Mouse (Mus musculus): ENCODE data around the gene Ksr2.
A peak's percentile ranks its signal among the peaks of the same experiment; 100 is the strongest.
"Not testable (repeated sequence)": the region's sequence is repeated elsewhere in the genome, so short reads cannot be mapped to it uniquely, and the experiment has no call there.

The Ksr2 gene

DNA sequence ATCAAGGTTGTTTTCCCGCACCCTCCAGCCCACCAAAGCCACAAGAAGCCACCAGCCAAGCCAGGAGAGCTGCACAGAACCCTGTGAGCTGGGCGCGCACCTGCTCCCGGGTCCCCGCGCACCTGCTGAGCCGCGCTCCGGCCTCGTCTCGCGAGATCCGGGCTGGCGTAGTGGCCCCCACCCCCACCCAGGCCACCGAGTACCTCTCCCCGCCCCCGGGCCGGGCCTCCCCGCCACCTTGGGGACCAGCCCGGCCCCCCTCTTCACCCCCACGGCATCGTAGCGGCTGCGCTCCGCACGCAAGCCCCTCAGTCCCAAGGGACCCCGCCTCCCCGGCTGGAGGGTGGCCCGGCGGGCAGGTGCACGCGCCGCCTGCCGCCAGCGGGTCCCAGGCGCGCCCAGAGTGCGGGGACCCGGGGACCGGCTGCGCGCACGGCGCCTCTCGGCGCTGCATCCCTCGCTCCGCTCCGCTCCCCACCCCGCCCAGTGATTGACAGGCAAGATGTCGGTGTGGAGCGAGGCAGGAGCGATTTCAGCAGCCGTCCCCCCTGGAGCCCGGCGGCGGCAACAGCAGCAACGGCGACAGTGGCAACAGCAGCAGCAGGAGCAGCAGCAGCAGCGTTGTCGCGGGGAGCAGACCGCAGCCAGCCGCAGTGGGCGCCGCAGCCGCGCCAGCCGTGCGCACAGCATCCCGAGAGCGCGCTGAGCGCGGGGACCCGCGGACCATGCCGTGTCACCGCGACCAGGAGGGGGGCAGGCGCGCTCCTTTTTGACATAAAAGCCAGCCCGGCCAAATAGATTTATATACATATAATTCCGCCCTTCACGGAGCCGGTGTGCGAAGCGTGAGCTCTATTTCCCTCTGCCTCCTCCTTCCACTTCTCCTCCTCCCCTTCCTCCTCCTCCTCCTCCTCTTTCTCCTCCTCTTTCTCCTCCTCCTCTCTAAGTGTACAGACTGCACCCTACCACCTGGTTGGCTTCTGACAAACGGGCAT, at the start of gene Ksr2:
Gene Ksr2, plus strand, starts transcription at position 494 of the 995 bp plus-strand sequence.
- peak; percentile 86 for DNase-seq (ENCODE audit: low read depth, low spot score)

DNA sequence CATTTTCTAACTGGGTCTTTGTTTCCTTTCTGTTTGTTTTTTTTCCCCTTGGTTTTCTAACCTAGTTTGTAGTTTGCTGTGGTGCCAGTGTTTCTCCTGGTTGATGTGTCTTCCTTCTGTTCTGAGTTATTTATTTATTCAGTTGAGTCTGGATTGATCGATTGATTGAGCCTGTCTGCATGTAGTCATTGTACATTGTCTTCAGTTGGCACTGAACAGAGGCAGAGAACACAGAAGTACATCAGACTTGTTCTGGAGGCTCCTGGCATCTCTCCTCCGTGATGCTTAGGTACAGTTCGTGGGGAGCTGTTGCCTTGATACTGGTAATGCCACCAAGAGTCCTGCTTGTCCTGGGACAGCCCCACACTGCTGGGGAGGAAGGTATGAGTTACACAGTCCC, 49.0 kb upstream of the Ksr2 start:
- no peak for DNase-seq (ENCODE audit: low read depth, low spot score)

DNA sequence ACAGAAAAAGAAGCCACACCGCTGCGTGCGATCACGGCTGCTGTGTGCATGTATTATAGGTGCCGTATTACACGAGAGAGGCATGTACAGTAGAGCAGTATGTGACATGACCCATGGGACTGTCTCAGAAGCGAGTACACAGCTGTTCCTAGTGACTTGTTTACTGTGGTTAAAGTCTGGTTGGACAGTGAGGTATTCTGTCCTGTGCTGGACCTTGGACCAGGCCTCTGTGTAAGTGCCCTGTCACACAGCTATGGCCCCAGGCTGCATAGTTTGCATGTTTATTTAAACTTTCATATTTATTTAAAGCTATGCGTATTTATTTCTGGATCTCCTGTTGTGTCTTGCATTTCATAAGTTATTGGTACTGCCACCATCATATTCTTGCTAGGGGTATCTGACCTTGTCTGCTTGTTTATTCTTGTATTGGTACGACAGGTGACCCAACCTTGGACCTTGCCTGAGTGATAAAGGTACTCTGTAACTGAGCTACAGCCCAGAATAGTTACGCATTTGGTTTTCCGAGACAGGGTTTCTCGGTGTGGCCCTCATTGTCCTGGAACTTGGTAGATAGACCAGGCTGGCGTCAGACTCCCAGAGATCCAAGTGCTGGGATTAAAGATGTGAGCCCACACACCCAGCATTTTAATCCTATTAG, 47.8 kb upstream of the Ksr2 start:
- DNase-seq (ENCODE audit: low read depth, low spot score) = no peak

DNA sequence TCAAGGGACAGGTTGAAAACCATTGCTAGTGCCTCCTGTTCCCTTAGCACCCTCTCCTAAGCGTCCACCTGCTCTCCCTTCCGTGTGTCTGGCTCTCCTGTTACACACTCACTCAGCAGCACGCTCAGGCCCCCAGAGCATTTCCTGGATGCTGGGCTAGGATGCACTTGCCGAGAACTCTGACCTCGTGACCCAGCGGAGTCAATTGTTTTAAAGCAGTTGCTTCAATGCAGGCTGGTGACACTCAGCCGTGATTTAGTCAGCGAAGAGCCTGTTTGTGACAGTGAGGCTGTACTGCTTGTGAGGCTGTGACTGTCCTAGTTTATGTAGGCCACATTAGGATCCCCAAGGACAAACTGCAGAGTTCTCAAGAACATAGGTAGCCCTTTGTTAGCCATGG, 46.6 kb upstream of the Ksr2 start:
- no peak for DNase-seq (ENCODE audit: low read depth, low spot score)

DNA sequence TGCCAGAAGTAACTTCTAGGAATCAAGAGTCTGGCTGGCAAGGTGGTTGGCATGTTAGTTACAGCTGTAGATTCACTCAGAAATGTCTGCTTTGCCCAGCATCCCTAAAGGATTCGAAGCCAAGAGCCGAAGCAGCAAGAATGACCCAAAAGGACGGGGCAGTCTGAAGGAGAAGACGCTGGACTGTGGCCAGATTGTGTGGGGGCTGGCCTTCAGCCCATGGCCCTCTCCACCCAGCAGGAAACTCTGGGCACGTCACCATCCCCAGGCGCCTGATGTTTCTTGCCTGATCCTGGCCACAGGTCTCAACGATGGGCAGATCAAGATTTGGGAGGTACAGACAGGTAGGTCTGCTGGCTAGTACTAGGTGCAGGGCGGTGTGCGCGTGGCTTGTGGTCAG, 43.2 kb upstream of the Ksr2 start:
- DNase-seq (ENCODE audit: low read depth, low spot score) = no peak

DNA sequence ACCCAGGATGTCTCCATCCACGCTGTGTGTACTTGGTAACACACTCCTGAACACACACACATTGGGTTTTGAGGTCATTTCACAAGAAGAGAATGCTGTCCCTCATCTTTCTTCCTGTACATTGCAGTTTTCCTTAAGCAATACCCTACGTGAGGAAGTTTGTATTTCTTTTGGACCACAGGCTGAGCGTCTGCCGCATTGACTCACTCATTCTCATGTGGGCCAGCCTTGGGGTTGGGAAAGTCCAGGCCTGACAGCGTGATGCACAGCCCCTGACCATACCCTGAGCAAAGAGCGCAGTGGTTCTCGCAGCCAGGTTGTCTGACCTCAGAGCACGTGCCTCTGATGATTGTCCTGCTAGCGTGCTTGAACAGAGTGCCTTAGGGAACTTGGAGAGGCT, 40.4 kb upstream of the Ksr2 start:
- no peak for DNase-seq (ENCODE audit: low read depth, low spot score)

DNA sequence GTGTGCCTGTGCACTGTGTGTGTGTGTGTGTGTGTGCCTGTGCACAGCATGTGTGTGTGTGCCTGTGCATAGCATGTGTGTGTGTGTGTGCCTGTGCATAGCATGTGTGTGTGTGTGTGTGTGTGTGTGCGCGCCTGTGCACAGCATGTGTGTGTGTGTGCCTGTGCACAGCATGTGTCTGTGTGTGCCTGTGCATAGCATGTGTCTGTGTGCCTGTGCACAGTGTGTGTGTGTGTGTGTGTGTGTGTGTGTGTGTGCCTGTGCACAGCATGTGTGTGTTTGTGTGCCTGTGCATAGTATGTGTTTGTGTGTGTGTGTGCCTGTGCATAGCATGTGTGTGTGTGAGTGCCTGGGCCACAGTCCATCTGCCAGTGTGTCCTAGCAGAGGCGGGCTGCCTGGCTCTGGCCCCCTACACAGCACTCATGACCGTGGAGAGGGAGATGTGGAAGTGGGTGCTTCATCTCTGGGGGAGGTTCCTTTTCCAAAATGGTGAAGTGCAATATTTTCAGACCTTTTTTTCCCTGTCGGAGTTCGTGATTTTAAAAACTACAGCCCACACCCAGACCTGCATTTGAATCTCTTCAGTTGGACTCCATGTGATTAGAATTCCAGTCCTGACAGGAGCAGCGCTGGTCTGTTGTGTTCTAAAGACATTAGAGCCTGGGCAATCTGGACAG, 39.3 kb upstream of the Ksr2 start:
- DNase-seq (ENCODE audit: low read depth, low spot score) = no peak

DNA sequence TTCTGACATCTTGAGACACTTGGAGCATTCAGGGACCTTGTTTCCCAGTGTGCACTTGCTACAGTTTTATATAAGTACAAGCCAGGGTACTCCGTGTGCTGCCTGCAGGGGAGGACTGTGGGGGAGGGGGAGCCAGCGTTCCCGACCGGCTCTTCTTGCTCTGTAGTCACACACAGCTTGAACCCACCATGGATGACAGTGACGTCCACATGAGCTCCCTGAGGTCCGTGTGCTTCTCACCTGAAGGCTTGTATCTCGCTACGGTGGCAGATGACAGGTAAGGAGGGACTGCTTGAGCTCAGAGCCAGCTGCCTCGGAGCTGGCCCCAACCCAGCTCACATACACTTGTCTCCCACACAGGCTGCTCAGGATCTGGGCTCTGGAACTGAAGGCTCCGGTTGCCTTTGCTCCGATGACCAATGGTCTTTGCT, 37.5 kb upstream of the Ksr2 start:
- no peak for DNase-seq (ENCODE audit: low read depth, low spot score)

DNA sequence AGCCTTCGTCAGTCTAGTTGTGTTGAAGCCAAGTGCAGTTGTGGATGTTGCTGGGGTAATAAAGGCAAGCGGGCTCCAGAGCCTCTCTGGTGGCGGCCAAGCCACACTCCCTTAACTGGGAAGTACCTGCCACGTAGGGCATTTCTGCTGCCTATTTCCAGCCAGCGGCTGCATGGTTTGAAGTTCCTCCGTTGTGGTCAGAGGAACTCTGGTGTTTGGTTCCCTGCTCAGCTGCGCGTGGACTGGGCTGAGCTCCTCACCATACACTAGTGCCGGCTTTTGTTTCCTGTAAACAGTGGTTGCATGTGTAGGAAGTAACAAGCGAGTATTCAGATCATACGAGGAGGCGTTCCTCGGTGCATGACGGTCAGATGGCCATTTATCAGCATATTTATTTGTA, 36.1 kb upstream of the Ksr2 start:
- not testable (repeated sequence) for DNase-seq (ENCODE audit: low read depth, low spot score)

DNA sequence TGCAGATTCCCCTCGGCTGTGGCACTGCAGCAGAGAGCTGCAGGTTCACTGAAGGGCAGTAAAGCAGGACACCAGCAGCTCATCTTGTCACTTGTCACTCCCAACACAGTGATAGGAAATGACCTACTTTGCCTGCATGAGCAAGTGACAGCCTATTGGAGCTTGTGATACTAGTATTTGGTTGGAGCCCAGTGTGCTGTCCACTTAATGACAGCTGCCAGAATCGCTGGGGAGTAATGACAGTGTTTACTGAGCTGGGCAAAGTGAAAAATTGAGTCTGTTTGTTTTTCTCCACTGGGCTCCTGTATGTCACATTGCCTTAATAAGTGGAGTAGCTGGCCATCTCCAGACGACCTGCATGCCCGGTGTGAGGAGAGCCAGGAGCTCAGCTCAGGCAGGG, 33.6 kb upstream of the Ksr2 start:
- no peak for DNase-seq (ENCODE audit: low read depth, low spot score)

DNA sequence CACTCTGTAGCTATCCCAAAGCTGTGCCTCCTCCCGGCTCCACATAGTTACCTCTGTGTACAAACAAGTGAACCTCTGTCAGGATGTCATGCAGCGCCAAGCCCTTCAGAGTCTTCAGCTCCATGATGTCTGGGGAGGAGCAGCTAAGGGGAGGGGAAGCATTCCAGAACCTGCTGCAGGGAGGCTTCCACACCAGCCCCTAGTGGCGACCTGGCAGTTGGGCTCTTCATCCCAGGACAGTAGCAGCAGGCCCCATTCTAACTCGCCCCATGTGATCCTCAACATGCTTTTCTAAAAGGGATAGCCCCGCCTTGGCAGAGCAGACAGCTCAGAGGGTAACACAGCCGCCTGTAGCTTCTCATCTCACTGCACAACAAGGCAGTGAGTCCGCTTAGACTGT, 32.0 kb upstream of the Ksr2 start:
- peak; percentile 57 for DNase-seq (ENCODE audit: low read depth, low spot score)

DNA sequence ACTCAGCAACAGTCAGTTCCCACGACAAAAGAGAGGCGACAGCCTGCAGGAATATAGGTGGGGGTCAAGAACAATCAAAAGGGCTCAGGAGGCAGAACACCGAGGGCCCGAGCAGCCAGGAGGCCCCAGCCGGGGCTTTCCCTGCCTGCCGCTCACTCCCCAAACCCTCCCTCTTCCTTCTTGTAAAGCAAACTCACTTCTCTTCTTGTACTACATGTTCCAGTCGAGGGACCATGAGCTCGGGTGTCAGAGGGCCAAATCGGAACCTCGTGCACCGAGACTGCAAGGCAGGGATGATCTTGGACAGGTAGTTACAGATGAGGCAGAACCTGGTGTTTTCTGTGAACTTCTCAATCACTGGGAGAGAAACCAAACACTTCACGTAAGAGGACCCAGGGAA, 30.6 kb upstream of the Ksr2 start:
- DNase-seq (ENCODE audit: low read depth, low spot score) = no peak

DNA sequence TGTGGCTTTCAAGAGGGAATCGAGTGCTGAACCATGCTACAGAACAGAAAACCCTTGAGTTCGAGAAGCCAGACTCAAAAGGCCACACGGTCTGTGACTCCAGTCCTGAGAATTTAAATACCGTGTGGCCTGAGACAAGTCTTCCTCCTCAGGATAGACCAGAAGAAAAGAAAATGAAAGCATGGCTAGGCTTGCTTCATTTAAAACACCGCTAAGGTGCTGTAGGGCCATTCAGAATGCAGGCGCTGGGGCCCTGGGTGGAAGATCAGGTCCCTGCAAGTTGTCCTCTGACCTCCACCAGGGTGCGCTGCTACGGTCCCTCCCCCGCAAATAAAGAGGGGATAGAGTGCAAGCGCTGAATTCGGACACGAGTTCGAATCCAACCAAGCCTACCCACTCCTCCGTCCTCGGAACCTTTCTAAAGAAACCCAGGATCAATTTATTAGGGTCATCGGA, 25.5 kb upstream of the Ksr2 start:
- peak; percentile 85 for DNase-seq (ENCODE audit: low read depth, low spot score)

DNA sequence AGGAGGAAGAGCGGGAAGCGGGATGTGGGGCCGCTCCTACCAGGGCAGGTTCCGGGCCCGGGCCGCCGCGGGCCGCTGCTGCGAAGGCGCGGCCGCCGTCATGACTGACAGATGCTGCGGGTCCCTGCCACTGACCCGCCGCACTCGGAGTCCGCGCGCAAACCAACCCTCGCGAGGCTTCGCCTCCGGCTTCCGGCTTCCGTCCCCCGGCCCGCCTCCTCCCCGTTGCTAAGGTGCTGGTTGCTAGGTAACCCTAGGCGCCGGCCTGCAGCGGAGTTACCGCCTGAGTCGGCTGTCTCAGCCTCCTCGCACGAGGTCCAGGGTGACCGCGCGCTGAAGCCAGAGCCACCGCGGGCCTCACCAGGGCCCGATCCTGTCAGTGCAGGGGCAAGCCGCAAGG, 24.9 kb upstream of the Ksr2 start, which contains the start of gene Rfc5:
Gene Rfc5, minus strand, starts transcription at position 171 of the 400 bp plus-strand sequence.
- peak; percentile 96 for DNase-seq (ENCODE audit: low read depth, low spot score)

DNA sequence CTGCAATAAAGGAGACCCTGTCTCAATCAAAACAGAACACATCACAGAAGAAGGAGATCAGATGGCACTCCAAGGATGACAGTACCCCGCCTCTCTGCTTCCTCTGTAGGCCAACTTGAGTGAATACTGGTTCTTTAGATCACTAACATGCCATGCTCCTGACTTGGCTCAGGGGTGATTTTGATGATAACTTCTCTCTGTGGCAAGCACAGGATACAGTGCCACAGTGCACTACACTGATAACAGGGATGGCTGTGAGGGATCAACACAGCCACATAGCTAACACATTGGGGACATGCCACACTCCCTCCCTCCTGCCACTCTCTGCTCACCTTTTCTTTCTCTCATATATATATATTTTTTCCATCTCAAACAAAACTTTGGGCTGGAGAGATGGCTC, 22.9 kb upstream of the Ksr2 start:
- DNase-seq (ENCODE audit: low read depth, low spot score) = no peak

DNA sequence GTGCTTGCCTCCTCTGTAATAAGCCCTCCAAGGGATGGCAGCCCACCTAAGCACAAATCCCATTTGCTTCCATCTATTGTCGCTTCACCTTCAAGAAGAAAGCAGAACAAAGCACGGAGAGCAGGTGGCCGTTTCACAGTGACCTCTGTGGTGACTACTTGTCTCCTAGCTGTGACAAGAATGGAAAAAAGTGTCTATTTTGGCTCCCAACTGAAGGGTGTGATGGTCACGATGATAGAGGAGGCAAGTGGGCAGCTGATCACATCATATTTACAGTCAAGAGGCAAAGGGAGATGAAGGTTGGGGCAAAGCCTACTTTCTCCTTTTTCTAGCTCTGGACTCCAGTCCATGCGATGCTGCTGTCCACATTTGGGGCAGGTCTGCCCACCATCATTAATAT, 18.0 kb upstream of the Ksr2 start:
- DNase-seq (ENCODE audit: low read depth, low spot score) = no peak

DNA sequence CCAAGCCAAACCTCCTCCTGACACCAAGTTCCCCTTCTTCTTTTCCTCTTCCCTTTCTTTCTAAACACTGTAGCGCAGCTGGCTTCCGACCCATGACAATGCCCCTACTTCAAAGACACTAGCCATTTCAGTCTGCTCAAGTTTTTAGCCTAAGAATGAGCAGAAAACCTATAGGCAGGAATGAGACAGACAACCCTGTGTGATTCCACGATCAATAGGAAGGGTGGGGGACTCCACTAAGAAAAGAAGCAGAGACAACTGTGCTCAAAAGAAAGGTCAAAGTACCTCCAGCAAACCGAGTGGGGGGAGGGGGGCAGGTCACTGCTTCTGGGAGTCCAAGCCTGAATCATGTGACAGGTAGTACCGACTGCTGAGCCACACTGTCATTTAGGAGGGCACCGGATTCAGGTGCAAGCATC, 17.2 kb upstream of the Ksr2 start:
- peak; percentile 97 for DNase-seq (ENCODE audit: low read depth, low spot score)

DNA sequence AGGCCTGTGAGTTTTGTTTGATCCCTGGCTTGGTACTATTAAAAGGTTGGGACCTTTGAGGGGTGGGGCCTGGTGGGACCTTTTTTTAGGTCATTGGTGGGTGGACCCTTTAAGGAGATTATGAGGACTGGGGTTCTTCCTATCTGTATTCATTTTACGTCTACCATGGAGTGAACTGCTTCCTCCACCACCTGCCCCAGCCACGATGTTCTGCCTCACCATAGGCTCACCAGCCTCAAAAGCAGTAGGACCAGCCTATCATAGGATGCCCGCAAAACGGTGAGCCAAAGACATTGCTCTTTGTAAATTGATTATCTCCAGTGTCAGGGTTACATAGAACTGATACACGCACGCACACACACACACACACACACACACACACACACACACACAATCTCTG, 16.4 kb upstream of the Ksr2 start:
- DNase-seq (ENCODE audit: low read depth, low spot score) = no peak

DNA sequence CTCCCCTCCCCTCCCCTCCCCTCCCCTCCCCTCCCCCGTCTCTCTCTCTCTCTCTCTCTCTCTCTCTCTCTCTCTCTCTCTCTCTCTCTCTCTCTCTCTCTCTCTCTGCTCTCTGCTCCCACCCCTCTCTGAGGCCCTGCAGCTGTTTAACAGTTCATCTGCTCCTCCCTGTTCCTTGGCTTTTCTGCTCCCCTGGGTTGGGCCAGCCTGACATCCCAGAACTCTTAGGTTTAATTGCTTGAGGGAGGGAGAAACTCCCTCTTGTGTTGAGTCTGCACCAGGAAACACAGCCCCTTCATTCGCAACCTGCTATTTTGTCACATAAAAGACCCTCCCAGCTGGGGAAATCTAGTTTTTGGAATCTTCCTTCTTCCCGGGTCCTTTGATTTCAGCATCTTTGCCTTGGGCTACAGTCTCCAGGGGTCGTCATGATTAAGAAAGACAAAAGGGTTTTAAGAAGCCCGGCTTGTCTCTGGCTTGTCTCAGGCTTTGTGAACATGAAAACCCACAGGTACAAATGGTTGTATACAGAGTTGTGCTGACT, 15.7 kb upstream of the Ksr2 start:
- DNase-seq (ENCODE audit: low read depth, low spot score) = peak; percentile 77

DNA sequence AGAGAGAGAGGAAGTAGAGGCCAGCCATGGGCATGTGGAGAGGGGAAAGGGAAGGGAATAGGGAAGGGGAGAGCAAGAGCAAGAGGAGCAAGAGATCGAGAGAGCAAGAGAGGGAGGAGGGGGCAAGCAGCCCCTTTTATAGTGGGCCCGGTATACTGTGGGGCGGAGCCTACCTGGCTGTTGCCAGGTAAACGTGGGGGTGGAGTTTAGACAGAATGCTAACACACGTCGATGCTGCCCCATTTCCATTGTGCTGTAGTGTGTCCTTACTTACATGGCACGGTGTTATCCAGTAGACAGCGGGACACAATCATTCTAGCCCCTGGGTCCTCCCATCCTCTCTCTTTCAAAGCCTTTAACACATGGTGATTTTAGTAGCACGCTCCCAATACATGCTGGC, 14.5 kb upstream of the Ksr2 start:
- peak; percentile 88 for DNase-seq (ENCODE audit: low read depth, low spot score)

DNA sequence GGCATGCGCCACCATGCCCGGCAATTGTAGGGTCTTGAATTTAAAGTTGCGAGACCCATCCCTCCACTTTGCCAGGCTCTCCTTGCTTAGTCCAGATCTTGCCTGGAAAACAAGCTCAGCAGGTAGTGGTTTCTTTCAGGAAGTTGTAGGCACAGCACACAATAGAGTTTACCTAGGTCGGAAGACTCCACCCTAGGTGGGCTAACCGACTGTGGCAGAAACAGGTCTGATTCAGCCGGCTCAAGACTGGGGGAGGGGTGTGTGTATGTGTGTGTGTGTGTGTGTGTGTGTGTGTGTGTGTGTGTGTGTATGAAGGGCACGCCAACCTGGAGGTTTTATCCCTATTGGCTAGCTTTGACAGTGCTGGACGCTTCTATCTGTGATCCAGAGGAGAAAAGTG, 10.2 kb upstream of the Ksr2 start:
- peak; percentile 97 for DNase-seq (ENCODE audit: low read depth, low spot score)

DNA sequence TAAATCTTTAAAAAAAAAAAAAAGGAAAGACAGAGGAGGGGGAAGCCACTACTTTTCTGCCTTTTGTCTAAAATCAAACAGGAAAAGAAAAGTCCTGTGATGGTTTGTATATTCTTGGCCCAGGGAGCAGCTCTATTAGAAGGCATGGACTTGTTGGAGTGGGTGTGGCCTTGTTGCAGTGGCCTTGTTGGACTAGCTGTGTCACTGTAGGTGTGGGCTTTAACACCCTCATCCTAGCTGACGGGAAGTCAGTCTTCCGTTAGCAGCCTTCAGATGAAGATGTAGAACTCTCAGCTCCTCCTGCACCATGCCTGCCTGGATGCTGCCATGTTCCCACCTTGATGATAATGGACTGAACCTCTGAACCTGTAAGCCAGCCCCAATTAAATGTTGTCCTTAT, 9.1 kb upstream of the Ksr2 start:
- DNase-seq (ENCODE audit: low read depth, low spot score) = peak; percentile 65
